14 mouse cellular contexts compared by ENCODE assay signal in the genomic region with DNA sequence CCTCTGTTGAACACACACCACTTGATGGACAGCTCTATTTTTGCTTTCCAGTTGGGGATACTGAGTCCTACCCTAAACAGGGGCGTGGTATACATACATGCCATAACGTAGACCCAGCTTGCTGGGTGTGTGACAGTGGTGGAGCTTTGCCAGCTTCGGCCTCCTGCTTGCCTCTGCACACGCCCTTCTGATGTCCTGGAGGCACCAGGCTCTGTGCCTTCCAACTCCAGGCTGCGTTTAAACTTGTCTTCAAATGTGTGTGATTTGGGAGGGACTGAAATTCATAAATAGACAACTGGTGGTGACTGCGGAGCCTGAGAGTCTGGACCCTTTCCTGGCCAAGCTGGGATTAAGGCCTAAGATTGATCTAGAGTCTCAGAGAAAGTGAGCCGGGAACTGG. TPM values are rescaled to one million over a fixed set of nuclear protein-coding genes. Genes with fewer than 3 reads are reported as not detected.
A peak's percentile ranks its signal among the peaks of the same experiment; 100 is the strongest.
DNase-seq lines count a peak whose midpoint lies in the region; ATAC-seq lines count a peak whose summit lies in the region.
"Had no signal": no experiment of that assay in that cellular context is flagged by ENCODE, and none has a peak within 500 bp of the region (broad histone marks: within the 10 kb centered on the region; RNA-seq: fewer than 3 reads in every experiment).

No protein-coding gene starts in this region.

- H3K9me3 ChIP-seq in heart, embryonic 14.5 days (ENCODE audit: control insufficient read depth, low read length), result no peaks in the 10 kb centered on the region
- H3K9me3 ChIP-seq in kidney, embryonic 15.5 days (replicated peaks), result no peaks in the 10 kb centered on the region
- H3K9me3 ChIP-seq: forebrain, embryonic 13.5 days; limb, embryonic 12.5 days; midbrain, embryonic 12.5 days had no signal

- H3K9ac ChIP-seq in heart, embryonic 14.5 days (ENCODE audit: low read length), result 0 out of 2 replicates have a peak overlapping the region, but pooled peaks have one; percentile 22
- no peak overlapping the region for H3K9ac ChIP-seq in kidney, embryonic 15.5 days
- H3K9ac ChIP-seq: forebrain, embryonic 13.5 days; limb, embryonic 12.5 days; midbrain, embryonic 12.5 days had no signal

- H3K4me1 ChIP-seq in heart, embryonic 14.5 days (ENCODE audit: control insufficient read depth in 2 of 2, insufficient read depth in 2 of 2, low read length in 2 of 2), result peaks cover 11 to 13% of the 10 kb centered on the region in 2 experiments
- H3K4me1 ChIP-seq in kidney, embryonic 15.5 days, result peaks cover 34% of the 10 kb centered on the region
- H3K4me1 ChIP-seq: forebrain, embryonic 13.5 days; midbrain, embryonic 12.5 days had no signal

- no peaks in the 10 kb centered on the region for H3K36me3 ChIP-seq in heart, embryonic 14.5 days (ENCODE audit: control insufficient read depth, insufficient read depth, low read length)
- H3K36me3 ChIP-seq in kidney, embryonic 15.5 days, result no peaks in the 10 kb centered on the region
- H3K36me3 ChIP-seq: limb, embryonic 12.5 days; midbrain, embryonic 12.5 days had no signal

- 55% methylated on average over 7 of the region's 7 CpGs for WGBS in heart, embryonic 14.5 days
- WGBS in kidney, embryonic 15.5 days, result 69% methylated on average over 7 of the region's 7 CpGs

- H3K27me3 ChIP-seq in heart, embryonic 14.5 days (ENCODE audit: control insufficient read depth, insufficient read depth, low read length), result no peaks in the 10 kb centered on the region
- H3K27me3 ChIP-seq in kidney, embryonic 15.5 days, result no peaks in the 10 kb centered on the region
- H3K27me3 ChIP-seq: forebrain, embryonic 13.5 days; midbrain, embryonic 12.5 days had no signal

- peak overlapping the region in 1 of 2 experiments; percentile 10; a peak in 1 of 4 replicates for H3K27ac ChIP-seq in heart, embryonic 14.5 days (replicated peaks in 1 of 2; ENCODE audit: control insufficient read depth in 1 of 2, insufficient read depth in 1 of 2, low read depth in 2 of 2, low read length in 2 of 2)
- H3K27ac ChIP-seq in kidney, embryonic 15.5 days, result peak overlapping the region; percentile 27; the same call in 1 of the 2 replicates
- H3K27ac ChIP-seq: forebrain, embryonic 13.5 days; limb, embryonic 12.5 days; midbrain, embryonic 12.5 days had no signal

- no peak for ATAC-seq in heart, embryonic 14.5 days (ENCODE audit: insufficient number of reproducible peaks, insufficient read depth, low FRiP score, low read depth)
- no peak for ATAC-seq in kidney, embryonic 15.5 days (replicated peaks; ENCODE audit: low FRiP score)
- ATAC-seq: forebrain, embryonic 13.5 days; intestine, postnatal 0 days had no signal

- DNase-seq in heart, adult 9 months (ENCODE audit: low spot score in 2 of 2), result no peak
- no peak for DNase-seq in kidney, postnatal 14 days
- peak; percentile 35 for DNase-seq in urinary bladder, postnatal 14 days (ENCODE audit: low spot score)
- DNase-seq in urinary bladder, postnatal 4 days (ENCODE audit: low spot score in 2 of 2), result no peak
- no peak for DNase-seq in layer of hippocampus, postnatal 14 days (ENCODE audit: low spot score in 2 of 2)
- DNase-seq: adrenal gland, postnatal 25 days; cerebellum, adult 8-10 months had no signal

- no peak overlapping the region for H3K4me3 ChIP-seq in heart, embryonic 14.5 days (ENCODE audit: control insufficient read depth in 1 of 2, insufficient read depth in 1 of 2, low read depth in 1 of 2, low read length in 2 of 2)
- no peak overlapping the region for H3K4me3 ChIP-seq in kidney, embryonic 15.5 days (replicated peaks)
- H3K4me3 ChIP-seq: forebrain, embryonic 13.5 days; limb, embryonic 12.5 days; midbrain, embryonic 12.5 days; myocyte had no signal

- H3K4me2 ChIP-seq in heart, embryonic 14.5 days (ENCODE audit: low read length), result no peak overlapping the region
- H3K4me2 ChIP-seq in kidney, embryonic 15.5 days, result no peak overlapping the region
- H3K4me2 ChIP-seq: forebrain, embryonic 13.5 days; limb, embryonic 12.5 days; midbrain, embryonic 12.5 days had no signal

RNA-seq across cellular contexts. Expression of a gene that starts 56.9 kb away (rescaled TPM):
- 191 TPM in 2 replicates for polyA plus RNA-seq in heart, embryonic 14.5 days (2014; fragmentation: Nextera tagmentation; extraction: Ambion mirVana)
- polyA plus RNA-seq in kidney, embryonic 15.5 days (2015; fragmentation: Nextera tagmentation; extraction: Ambion mirVana), result 134 and 138 TPM in 2 replicates
- total RNA-seq in layer of hippocampus, postnatal 14 days (2021), result 10 to 100 TPM; 52.6 to 57.4 TPM
